Mouse (Mus musculus): ENCODE data around the gene Fto.

DNA sequence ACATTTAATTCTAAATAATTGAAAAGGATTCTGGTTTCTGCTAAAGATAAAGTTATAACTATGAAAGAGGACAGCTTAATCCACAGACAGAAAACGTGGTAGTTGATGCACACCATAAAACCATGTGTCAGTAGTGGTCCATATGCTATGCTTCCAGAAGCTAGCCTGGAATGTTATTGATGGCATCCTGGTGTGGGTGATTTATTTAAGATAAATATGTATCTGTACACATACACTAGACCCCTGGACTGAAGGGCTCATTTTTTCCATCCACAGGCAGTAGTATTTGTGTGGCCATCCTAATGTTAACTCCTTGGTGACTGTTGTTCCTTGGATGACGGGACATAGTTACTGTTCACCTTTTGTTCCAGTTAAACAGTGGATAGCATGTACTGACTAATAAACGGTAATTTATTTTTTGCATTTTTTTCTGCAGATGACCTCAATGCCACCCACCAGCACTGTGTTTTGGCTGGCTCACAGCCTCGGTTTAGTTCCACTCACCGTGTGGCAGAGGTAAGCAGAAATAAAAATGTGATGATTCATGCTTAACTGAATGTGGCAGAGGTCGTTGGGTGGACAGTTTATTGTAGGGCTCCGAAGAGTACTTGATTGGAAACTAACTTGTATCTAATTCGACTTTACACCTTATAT, 154.7 kb downstream of the Fto start:
- no peak for TF ChIP-seq ZC3H11A (IDR thresholded peaks at IDR 0.05; ENCODE audit: borderline replicate concordance, low read depth, low read length)
- no peak for TF ChIP-seq MAFK (IDR thresholded peaks at IDR 0.05; ENCODE audit: insufficient read depth, low read depth, low read length)
- no peak for TF ChIP-seq HCFC1 (IDR thresholded peaks at IDR 0.05; ENCODE audit: borderline replicate concordance, insufficient read depth, low read length)
